Mouse (Mus musculus) kidney, postnatal 14 days (tissue): Measurements from ENCODE around the gene Rsph14.

Experiments
- DNase-seq: peaks from one replicate; pipeline ENCODE4 v3.0.0; 2022; ENCODE audit warnings: mixed read lengths

The Rsph14 gene

GRCm38 (mm10) chr10:75032395-75032794 lies at the start of gene Rsph14:
Gene Rsph14 (minus strand): TSS chr10:75032586.
- peak; percentile 90 for DNase-seq

- DNase-seq, result no peak
Observed at GRCm38 (mm10) chr10:75078174-75079128, 46.1 kb upstream of the Rsph14 start.

GRCm38 (mm10) chr10:75075665-75076064 lies 43.3 kb upstream of the Rsph14 start:
- DNase-seq, result no peak

GRCm38 (mm10) chr10:75070281-75070976 lies 38.0 kb upstream of the Rsph14 start:
- no peak for DNase-seq

GRCm38 (mm10) chr10:75068624-75069328 lies 36.4 kb upstream of the Rsph14 start:
- DNase-seq, result peak; percentile 29

- no peak for DNase-seq
Observed at GRCm38 (mm10) chr10:75068086-75068485, 35.7 kb upstream of the Rsph14 start.

GRCm38 (mm10) chr10:75067446-75067845 lies 35.1 kb upstream of the Rsph14 start:
- DNase-seq, result no peak

GRCm38 (mm10) chr10:75065691-75066090 lies 33.3 kb upstream of the Rsph14 start:
- DNase-seq, result no peak

GRCm38 (mm10) chr10:75063301-75063965 lies 31.0 kb upstream of the Rsph14 start:
- DNase-seq, result peak; percentile 11

GRCm38 (mm10) chr10:75062621-75063020 lies 30.2 kb upstream of the Rsph14 start:
- DNase-seq, result no peak

GRCm38 (mm10) chr10:75062189-75062561 lies 29.8 kb upstream of the Rsph14 start:
- DNase-seq, result peak; percentile 28

GRCm38 (mm10) chr10:75061341-75062188 lies 29.2 kb upstream of the Rsph14 start:
- DNase-seq, result peak; percentile 27

GRCm38 (mm10) chr10:75060843-75061235 lies 28.5 kb upstream of the Rsph14 start:
- DNase-seq, result no peak

GRCm38 (mm10) chr10:75060217-75060842 lies 27.9 kb upstream of the Rsph14 start, which contains the start of gene Bcr:
Gene Bcr (plus strand): TSS chr10:75060592.
- DNase-seq, result peak; percentile 89

- DNase-seq, result peak; percentile 84
Observed at GRCm38 (mm10) chr10:75059396-75059795, 27.0 kb upstream of the Rsph14 start.

- no peak for DNase-seq
Observed at GRCm38 (mm10) chr10:75058761-75059395, 26.5 kb upstream of the Rsph14 start.

GRCm38 (mm10) chr10:75058336-75058735 lies 25.9 kb upstream of the Rsph14 start:
- DNase-seq, result no peak

GRCm38 (mm10) chr10:75056255-75056654 lies 23.9 kb upstream of the Rsph14 start:
- peak; percentile 31 for DNase-seq

- no peak for DNase-seq
Observed at GRCm38 (mm10) chr10:75055672-75056071, 23.3 kb upstream of the Rsph14 start.

- peak; percentile 13 for DNase-seq
Observed at GRCm38 (mm10) chr10:75054125-75054524, 21.7 kb upstream of the Rsph14 start.

GRCm38 (mm10) chr10:75053655-75054054 lies 21.3 kb upstream of the Rsph14 start:
- DNase-seq, result peak; percentile 20
